Mouse (Mus musculus) heart, embryonic 11.5 days (tissue): ENCODE data around the gene Gm19668. TPM values are rescaled to one million over a fixed set of nuclear protein-coding genes. Genes with fewer than 3 reads are reported as not detected.
"Not testable (repeated sequence)": the region's sequence is repeated elsewhere in the genome, so short reads cannot be mapped to it uniquely, and the experiment has no call there.

ENCODE experiments used
- ATAC-seq: fragments of 200-750 bp; cut with Nextera tagmentation; replicated peaks from 2 replicates; pipeline ENCODE4 v1.8.0; 2017; ENCODE audit warnings: moderate library complexity; ENCODE audit not compliant: insufficient number of reproducible peaks, low FRiP score, low TSS enrichment
- H3K27ac ChIP-seq: fragments of 300-500 bp; sonication (generic); 2 replicates; pipeline ENCODE4 v1.5.1; 2014; ENCODE audit warnings: mild to moderate bottlenecking, low read depth, low read length
- H3K27me3 ChIP-seq: fragments of 300-500 bp; sonication (generic); 2 replicates; pipeline ENCODE4 v1.6.1; 2014; ENCODE audit warnings: mild to moderate bottlenecking, low read length, mixed read lengths; ENCODE audit not compliant: control insufficient read depth, insufficient read depth
- H3K36me3 ChIP-seq: fragments of 300-500 bp; sonication (generic); 2 replicates; pipeline ENCODE4 v1.6.1; 2014; ENCODE audit warnings: mild to moderate bottlenecking, low read length, moderate library complexity, mixed read lengths; ENCODE audit not compliant: control insufficient read depth, insufficient read depth
- H3K4me1 ChIP-seq: fragments of 300-500 bp; sonication (generic); 2 replicates; pipeline ENCODE4 v1.6.1; 2014; ENCODE audit warnings: low read length; ENCODE audit not compliant: control insufficient read depth, insufficient read depth
- H3K4me2 ChIP-seq: fragments of 300-500 bp; sonication (generic); 2 replicates; pipeline ENCODE4 v1.6.1; 2014; ENCODE audit warnings: mild to moderate bottlenecking, moderate library complexity
- H3K4me3 ChIP-seq: fragments of 300-500 bp; sonication (generic); 2 replicates; pipeline ENCODE4 v1.5.1; 2014; ENCODE audit warnings: low read depth, low read length
- H3K9ac ChIP-seq: fragments of 300-500 bp; sonication (generic); 2 replicates; pipeline ENCODE4 v1.6.1; 2014; ENCODE audit warnings: mild to moderate bottlenecking, low read depth, low read length, moderate library complexity
- H3K9me3 ChIP-seq: fragments of 300-500 bp; sonication (generic); replicated peaks from 2 replicates; pipeline ENCODE4 v1.6.1; 2016; ENCODE audit warnings: low read length; ENCODE audit not compliant: control insufficient read depth
- WGBS: fragments of 180-500 bp; shearing (Covaris S2); extraction: QIAGEN DNeasy Blood & Tissue Kit; methylation state at CpG from one replicate; pipeline ENCODE4 v1.1.7; 2014; ENCODE audit not compliant: insufficient replicate concordance; 5-methylcytosine and 5-hydroxymethylcytosine counted together
- polyA plus RNA-seq: library from polyadenylated mRNA; unstranded; fragments of >200 nt; fragmentation: Nextera tagmentation; extraction: Ambion mirVana; gene quantifications from 2 replicates; pipeline ENCODE4 v1.2.1, GENCODE M21; 2014

Gm19668 gene
- polyA plus RNA-seq, 1 experiment from 2014 or later: not detected

- not testable (repeated sequence) for H3K9ac ChIP-seq, H3K36me3 ChIP-seq, H3K4me1 ChIP-seq, H3K4me3 ChIP-seq, H3K4me2 ChIP-seq, H3K9me3 ChIP-seq, H3K27me3 ChIP-seq, ATAC-seq, H3K27ac ChIP-seq
- WGBS: 83% methylated on average over 2 of the region's 3 CpGs
Measured at GRCm38 (mm10) chr10:77783396-77783795, 15.5 kb downstream of the Gm19668 start.

- WGBS: 43% methylated on average over 1 of the region's 1 CpGs
- not testable (repeated sequence) for ATAC-seq
Measured at GRCm38 (mm10) chr10:77782442-77782841, 16.5 kb downstream of the Gm19668 start, which contains the start of gene Gm3250. TSS of gene Gm3250 (minus strand) at chr10:77782542.

GRCm38 (mm10) chr10:77776844-77777243 lies 22.1 kb downstream of the Gm19668 start, which contains the start of gene Gm7138:
TSS of gene Gm7138 (minus strand) at chr10:77776944.
- H3K9ac ChIP-seq, H3K27ac ChIP-seq, ATAC-seq, H3K27me3 ChIP-seq, H3K4me3 ChIP-seq, H3K36me3 ChIP-seq, H3K9me3 ChIP-seq, H3K4me2 ChIP-seq, H3K4me1 ChIP-seq: not testable (repeated sequence)
- 50% methylated on average over 1 of the region's 1 CpGs for WGBS

More at GRCm38 (mm10) chr10:77782442-77782841, 16.5 kb downstream of the Gm19668 start, which contains the start of gene Gm3250:
- not testable (repeated sequence) for H3K4me1 ChIP-seq, H3K4me3 ChIP-seq, H3K36me3 ChIP-seq, H3K4me2 ChIP-seq, H3K9ac ChIP-seq, H3K27me3 ChIP-seq, H3K27ac ChIP-seq, H3K9me3 ChIP-seq

GRCm38 (mm10) chr10:77772142-77772541 lies 26.8 kb downstream of the Gm19668 start:
- H3K9ac ChIP-seq, H3K27ac ChIP-seq, H3K4me2 ChIP-seq, H3K27me3 ChIP-seq, H3K36me3 ChIP-seq, H3K4me3 ChIP-seq, H3K4me1 ChIP-seq, H3K9me3 ChIP-seq, ATAC-seq: not testable (repeated sequence)
- 43% methylated on average over 1 of the region's 3 CpGs for WGBS

GRCm38 (mm10) chr10:77771225-77771624 lies 27.7 kb downstream of the Gm19668 start, which contains the start of gene Gm3238:
TSS of gene Gm3238 (minus strand) at chr10:77771325.
- not testable (repeated sequence) for H3K4me2 ChIP-seq, H3K36me3 ChIP-seq, H3K27ac ChIP-seq, H3K4me3 ChIP-seq, H3K9me3 ChIP-seq, H3K9ac ChIP-seq, H3K27me3 ChIP-seq, ATAC-seq, H3K4me1 ChIP-seq
- 50% methylated on average over 1 of the region's 1 CpGs for WGBS

- no peak overlapping the region for H3K27ac ChIP-seq
- H3K27me3 ChIP-seq: no peaks in the 10 kb centered on the region
- no peak overlapping the region for H3K4me2 ChIP-seq
- H3K9ac ChIP-seq: no peak overlapping the region
- H3K36me3 ChIP-seq: no peaks in the 10 kb centered on the region
- H3K9me3 ChIP-seq: no peaks in the 10 kb centered on the region
- no peak for ATAC-seq
- WGBS: 68% methylated on average over 1 of the region's 1 CpGs
- no peak overlapping the region for H3K4me3 ChIP-seq
- no peaks in the 10 kb centered on the region for H3K4me1 ChIP-seq
Measured at GRCm38 (mm10) chr10:77769727-77770126, 29.2 kb downstream of the Gm19668 start.

- WGBS: no CpG with 5 or more reads among the region's 1 CpGs
- not testable (repeated sequence) for H3K27me3 ChIP-seq, H3K4me2 ChIP-seq, ATAC-seq, H3K36me3 ChIP-seq, H3K9ac ChIP-seq, H3K4me1 ChIP-seq, H3K4me3 ChIP-seq, H3K9me3 ChIP-seq, H3K27ac ChIP-seq
Measured at GRCm38 (mm10) chr10:77759582-77759981, 39.4 kb downstream of the Gm19668 start, which contains the start of gene Gm3233. TSS of gene Gm3233 (minus strand) at chr10:77759682.

GRCm38 (mm10) chr10:77753448-77753847 lies 45.5 kb downstream of the Gm19668 start:
- H3K27ac ChIP-seq: no peak overlapping the region
- H3K4me3 ChIP-seq: no peak overlapping the region
- no peaks in the 10 kb centered on the region for H3K4me1 ChIP-seq
- no peaks in the 10 kb centered on the region for H3K27me3 ChIP-seq
- no peaks in the 10 kb centered on the region for H3K36me3 ChIP-seq
- H3K9me3 ChIP-seq: no peaks in the 10 kb centered on the region
- ATAC-seq: no peak
- H3K9ac ChIP-seq: no peak overlapping the region
- no peak overlapping the region for H3K4me2 ChIP-seq

GRCm38 (mm10) chr10:77752312-77752711 lies 46.6 kb downstream of the Gm19668 start:
- H3K36me3 ChIP-seq, H3K27ac ChIP-seq, H3K4me3 ChIP-seq, H3K27me3 ChIP-seq, H3K9ac ChIP-seq, H3K4me1 ChIP-seq, H3K4me2 ChIP-seq, ATAC-seq, H3K9me3 ChIP-seq: not testable (repeated sequence)
- WGBS: 47% methylated on average over 3 of the region's 3 CpGs
